Mouse (Mus musculus) liver, embryonic 12.5 days (tissue): ENCODE data around the gene Fads1. TPM values are rescaled to one million over a fixed set of nuclear protein-coding genes. Genes with fewer than 3 reads are reported as not detected.

Experiments used
- ATAC-seq: fragments of 200-750 bp; cut with Nextera tagmentation; 2 replicates; pipeline ENCODE4 v1.8.0; 2017; ENCODE audit warnings: moderate number of reproducible peaks, mild to moderate bottlenecking, moderate library complexity
- H3K27ac ChIP-seq: fragments of 300-500 bp; sonication (generic); 2 replicates; pipeline ENCODE4 v1.5.1; 2016; ENCODE audit warnings: mild to moderate bottlenecking
- H3K27me3 ChIP-seq: fragments of 300-500 bp; sonication (generic); replicated peaks from 2 replicates; pipeline ENCODE4 v1.6.1; 2016; ENCODE audit warnings: mild to moderate bottlenecking, moderate library complexity
- H3K36me3 ChIP-seq: fragments of 300-500 bp; sonication (generic); 2 replicates; pipeline ENCODE4 v1.6.1; 2016; ENCODE audit warnings: mild to moderate bottlenecking, moderate library complexity
- H3K4me1 ChIP-seq: fragments of 300-500 bp; sonication (generic); 2 replicates; pipeline ENCODE4 v1.6.1; 2016
- H3K4me2 ChIP-seq: fragments of 300-500 bp; sonication (generic); 2 replicates; pipeline ENCODE4 v1.6.1; 2016; ENCODE audit warnings: mild to moderate bottlenecking, moderate library complexity
- H3K4me3 ChIP-seq: fragments of 300-500 bp; sonication (generic); 2 replicates; pipeline ENCODE4 v1.5.1; 2016; ENCODE audit warnings: mild to moderate bottlenecking, moderate library complexity
- H3K9ac ChIP-seq: fragments of 300-500 bp; sonication (generic); 2 replicates; pipeline ENCODE4 v1.6.1; 2016; ENCODE audit warnings: mild to moderate bottlenecking, moderate library complexity
- H3K9me3 ChIP-seq: fragments of 300-500 bp; sonication (generic); replicated peaks from 2 replicates; pipeline ENCODE4 v1.6.1; 2016; ENCODE audit warnings: mild to moderate bottlenecking, moderate library complexity
- whole genome bisulfite sequencing: fragments of 180-500 bp; shearing (Covaris S2); methylation state at CpG from one replicate; pipeline ENCODE4 v1.1.7; 2016; ENCODE audit not compliant: insufficient replicate concordance; 5-methylcytosine and 5-hydroxymethylcytosine counted together
- polyA plus RNA-seq: library from polyadenylated mRNA; unstranded; fragments of >200 nt; fragmentation: Nextera tagmentation; extraction: Ambion mirVana; gene quantifications from 2 replicates; pipeline ENCODE4 v1.2.1, GENCODE M21; 2016

The Fads1 gene
- polyA plus RNA-seq, 1 experiment from 2014 or later, result 86.4 TPM

DNA sequence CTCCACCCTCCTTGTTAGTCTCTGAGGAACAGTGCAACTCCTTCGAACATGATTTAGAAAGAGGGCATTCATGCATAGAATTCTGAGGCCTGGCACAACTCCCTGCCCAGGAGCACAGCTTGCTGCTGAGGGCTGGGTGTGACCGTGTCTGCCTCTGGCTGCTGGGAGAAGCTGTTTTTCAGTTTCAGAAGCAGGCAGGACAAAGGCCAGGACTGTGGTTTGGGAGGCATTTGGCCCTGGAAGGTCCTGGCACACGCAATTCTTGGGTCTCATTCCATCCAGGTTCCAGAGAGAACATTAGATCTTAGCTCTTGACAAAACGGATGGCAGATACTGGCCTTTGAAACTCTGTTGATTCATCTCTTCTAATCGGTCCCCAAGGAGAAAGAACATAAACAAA is 12.6 kb downstream of the Fads1 start:
- H3K27me3 ChIP-seq, result no peaks in the 10 kb centered on the region
- H3K9ac ChIP-seq, result no peak overlapping the region
- no peak for ATAC-seq
- peaks cover 100% of the 10 kb centered on the region for H3K36me3 ChIP-seq
- 76% methylated on average over 5 of the region's 5 CpGs for WGBS
- no peak overlapping the region for H3K4me3 ChIP-seq
- peaks cover 34% of the 10 kb centered on the region for H3K4me1 ChIP-seq
- H3K9me3 ChIP-seq, result no peaks in the 10 kb centered on the region
- H3K27ac ChIP-seq, result 0 out of 2 replicates have a peak overlapping the region, but pooled peaks have one; percentile 1
- no peak overlapping the region for H3K4me2 ChIP-seq

DNA sequence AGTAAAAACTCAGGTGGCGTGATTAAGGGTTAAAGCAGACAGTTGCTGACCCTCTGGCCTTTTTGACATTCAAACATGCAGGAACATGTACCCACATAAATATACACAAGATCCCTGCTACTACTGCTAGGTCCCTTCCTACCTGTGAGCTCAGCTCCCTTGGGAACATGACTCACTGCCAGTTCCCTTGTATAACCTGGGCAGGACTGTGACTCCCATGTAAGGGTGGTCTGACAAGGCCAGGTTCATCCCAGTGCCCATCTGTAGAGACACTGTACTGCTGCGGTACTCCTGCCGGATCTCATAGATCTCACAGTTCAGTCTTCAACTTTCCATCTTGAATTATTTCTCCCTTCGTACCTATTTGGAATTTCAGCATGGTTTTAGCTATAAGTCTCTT is 14.4 kb downstream of the Fads1 start:
- Histone ChIP-seq H3K4me3 (no peak overlapping the region), H3K36me3 (peaks cover 100% of the 10 kb centered on the region), H3K27me3 (no peaks in the 10 kb centered on the region), H3K4me1 (peaks cover 38% of the 10 kb centered on the region), H3K9me3 (no peaks in the 10 kb centered on the region), H3K27ac (peak overlapping the region; percentile 1; the same call in 1 of the 2 replicates), H3K9ac (no peak overlapping the region), H3K4me2 (no peak overlapping the region)
- 92% methylated on average over 4 of the region's 4 CpGs for WGBS
- ATAC-seq, result no peak

DNA sequence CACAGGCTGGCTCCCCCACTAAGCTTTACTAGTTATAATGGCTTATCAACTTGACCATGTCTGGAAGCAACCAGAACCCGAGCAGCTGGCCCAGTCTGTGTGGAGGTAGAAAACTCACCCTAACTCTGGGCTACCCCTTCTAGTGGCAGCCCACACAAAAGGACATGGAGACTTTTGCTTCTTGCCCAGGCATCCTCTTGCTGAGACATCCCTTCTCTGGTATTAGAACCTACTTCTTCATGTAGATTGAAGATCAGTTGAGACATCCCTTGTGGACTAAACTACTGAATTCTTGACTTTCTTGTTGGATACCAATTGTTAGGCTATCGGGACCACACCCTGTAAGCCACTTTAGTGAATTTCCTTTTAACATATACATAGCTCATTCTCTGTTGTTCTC is 15.6 kb downstream of the Fads1 start:
- no peak overlapping the region for H3K4me3 ChIP-seq
- H3K36me3 ChIP-seq, result peaks cover 90% of the 10 kb centered on the region
- H3K4me1 ChIP-seq, result peaks cover 45% of the 10 kb centered on the region
- no peak overlapping the region for H3K4me2 ChIP-seq
- no peak for ATAC-seq
- WGBS, result 69% methylated on average over 2 of the region's 2 CpGs
- peak overlapping the region; percentile 37; the same call in 1 of the 2 replicates for H3K27ac ChIP-seq
- no peaks in the 10 kb centered on the region for H3K9me3 ChIP-seq
- H3K27me3 ChIP-seq, result no peaks in the 10 kb centered on the region
- H3K9ac ChIP-seq, result no peak overlapping the region

DNA sequence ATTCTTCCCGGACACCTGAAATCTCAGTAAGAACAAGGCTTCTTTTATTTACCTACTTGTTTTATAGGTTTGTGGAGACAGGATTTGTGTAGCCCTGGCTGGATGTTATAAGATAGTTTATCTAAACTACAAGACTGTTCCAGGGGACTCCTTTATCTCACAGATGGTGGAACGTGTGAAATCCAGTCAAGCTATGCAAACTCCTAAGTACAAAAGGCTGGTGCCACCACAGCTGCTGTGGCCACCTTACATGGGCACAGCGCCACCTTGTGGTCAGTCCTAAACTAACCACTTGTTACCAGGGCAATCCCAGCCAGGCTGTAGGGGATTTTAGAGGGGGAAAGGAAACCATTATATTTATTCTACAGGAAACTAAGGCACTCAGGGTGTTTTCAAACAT is 16.0 kb downstream of the Fads1 start:
- Histone ChIP-seq H3K27ac (peak overlapping the region; percentile 37; the same call in 1 of the 2 replicates), H3K27me3 (no peaks in the 10 kb centered on the region)

DNA sequence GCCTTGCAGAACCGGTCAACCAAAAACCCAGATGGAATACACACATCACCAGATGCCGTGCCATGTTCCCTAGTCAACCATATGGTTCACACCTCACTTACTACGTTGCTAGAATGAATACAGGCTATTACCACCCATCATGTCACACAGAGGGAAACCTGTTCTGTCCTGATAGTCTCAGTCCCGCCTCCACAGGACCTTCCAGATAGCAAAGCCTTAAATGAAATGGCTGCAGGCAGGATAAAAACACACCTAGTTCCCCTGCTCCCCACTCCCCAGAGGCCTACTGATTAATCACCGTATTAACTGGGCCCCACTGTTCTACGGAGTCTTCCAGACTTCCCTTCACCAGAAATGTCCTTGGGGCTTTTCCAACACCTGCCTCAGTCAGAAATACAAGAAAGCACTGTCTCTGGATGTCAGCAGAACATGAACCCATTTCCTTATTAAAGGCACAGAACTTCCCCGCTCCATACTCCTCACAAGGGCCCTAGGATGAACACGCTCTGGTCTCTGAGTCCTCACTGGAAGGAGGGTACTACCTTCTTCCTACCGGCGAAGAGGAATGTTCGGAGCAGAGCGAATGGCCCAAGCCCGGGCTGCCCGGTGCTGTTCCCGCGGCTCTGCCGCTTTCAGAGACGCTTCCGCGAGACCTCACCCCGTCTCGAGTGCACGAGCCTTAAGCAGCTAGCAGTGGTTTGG is 20.6 kb downstream of the Fads1 start:
- ATAC-seq, result peak; percentile 84
- Histone ChIP-seq H3K27me3 (no peaks in the 10 kb centered on the region), H3K4me1 (peaks cover 49% of the 10 kb centered on the region), H3K9ac (peak overlapping the region; percentile 97), H3K27ac (peak overlapping the region; percentile 97), H3K36me3 (peaks cover 67% of the 10 kb centered on the region), H3K4me3 (peak overlapping the region; percentile 97), H3K4me2 (peak overlapping the region; percentile 80), H3K9me3 (no peaks in the 10 kb centered on the region)
- WGBS, result 1% methylated on average over 23 of the region's 23 CpGs

More for the DNA sequence above, 16.0 kb downstream of the Fads1 start:
- H3K4me2 ChIP-seq, result no peak overlapping the region
- H3K4me1 ChIP-seq, result peaks cover 45% of the 10 kb centered on the region
- H3K9ac ChIP-seq, result no peak overlapping the region
- H3K9me3 ChIP-seq, result no peaks in the 10 kb centered on the region
- no peak overlapping the region for H3K4me3 ChIP-seq
- no peak for ATAC-seq
- 28% methylated on average over 3 of the region's 3 CpGs for WGBS
- H3K36me3 ChIP-seq, result peaks cover 86% of the 10 kb centered on the region

DNA sequence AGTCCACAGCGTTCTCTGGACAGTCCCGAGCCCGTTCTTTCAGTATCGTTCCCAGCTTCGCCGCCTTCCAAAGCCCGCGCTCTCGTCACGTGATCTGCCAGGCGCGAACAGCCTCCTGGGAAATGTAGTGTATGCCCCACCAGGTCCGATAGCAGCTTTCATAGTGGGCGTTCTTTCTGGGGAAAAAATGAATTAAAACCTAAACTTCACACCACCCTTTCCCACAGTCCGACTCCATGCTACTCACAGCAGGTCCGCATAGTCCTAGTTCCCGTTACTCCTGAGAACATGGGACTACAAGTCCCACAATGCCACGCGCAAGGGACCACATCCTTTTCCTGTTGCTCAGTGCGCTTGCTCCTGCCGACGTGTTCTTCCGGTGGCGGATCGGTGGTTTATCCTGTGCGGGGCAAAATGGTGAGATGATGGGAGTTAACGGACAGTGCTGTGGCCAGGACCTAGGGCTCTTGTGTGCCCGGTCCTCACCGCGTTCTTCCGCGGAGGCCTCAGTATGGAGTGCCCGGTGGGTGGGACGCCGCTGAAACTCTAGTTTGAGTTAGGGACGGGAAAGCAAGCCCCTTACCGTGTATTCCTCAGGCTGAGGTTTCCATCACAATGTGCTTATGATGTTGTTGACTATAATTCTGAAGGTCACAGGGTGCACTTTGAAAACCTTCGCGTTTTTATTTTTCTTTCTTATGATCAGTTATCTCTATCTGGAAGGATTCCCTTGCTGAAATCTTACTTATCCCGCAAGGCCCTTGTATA is 21.3 kb downstream of the Fads1 start, which contains the start of the genes Tmem258 and Fen1:
Gene Tmem258, plus strand, starts transcription at position 167 of the 768 bp plus-strand sequence.
Gene Fen1, minus strand, starts transcription at position 322 of the 768 bp plus-strand sequence.
- Histone ChIP-seq H3K4me1 (peaks cover 48% of the 10 kb centered on the region), H3K4me3 (peak within 1 kb of the TSS; percentile 97), H3K4me2 (peak within 1 kb of the TSS; percentile 80), H3K36me3 (peaks cover 67% of the 10 kb centered on the region), H3K27ac (peak within 1 kb of the TSS; percentile 97), H3K9me3 (no peaks in the 10 kb centered on the region), H3K9ac (peak within 1 kb of the TSS; percentile 97), H3K27me3 (no peaks in the 10 kb centered on the region)
- ATAC-seq, result peak; percentile 83
- under 1% methylated on average over 40 of the region's 40 CpGs for WGBS

DNA sequence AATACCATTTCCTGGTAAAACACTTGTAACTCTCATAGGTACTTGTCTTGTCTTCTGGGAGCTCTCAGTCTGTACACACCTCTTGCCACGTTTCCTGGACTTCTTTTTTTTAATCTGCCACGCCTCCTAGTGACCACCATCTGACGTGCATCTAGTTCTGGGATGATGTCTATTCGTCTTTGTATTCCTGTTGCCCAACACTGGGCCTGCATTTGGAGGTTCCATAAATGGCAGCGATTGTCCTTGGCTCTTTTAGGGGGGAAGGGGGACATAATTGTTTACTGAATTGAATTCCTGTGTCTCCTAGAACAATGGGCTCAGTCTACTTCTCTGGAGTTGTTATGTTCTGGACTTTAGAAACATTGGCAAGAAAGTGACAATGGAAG is 21.9 kb downstream of the Fads1 start:
- H3K4me2 ChIP-seq, result peak overlapping the region; percentile 80
- H3K4me3 ChIP-seq, result peak overlapping the region; percentile 97
- peaks cover 67% of the 10 kb centered on the region for H3K36me3 ChIP-seq
- ATAC-seq, result no peak
- H3K27ac ChIP-seq, result peak overlapping the region; percentile 97
- peaks cover 42% of the 10 kb centered on the region for H3K4me1 ChIP-seq
- H3K9ac ChIP-seq, result peak overlapping the region; percentile 97
- under 1% methylated on average over 5 of the region's 5 CpGs for WGBS
- H3K9me3 ChIP-seq, result no peaks in the 10 kb centered on the region
- no peaks in the 10 kb centered on the region for H3K27me3 ChIP-seq

DNA sequence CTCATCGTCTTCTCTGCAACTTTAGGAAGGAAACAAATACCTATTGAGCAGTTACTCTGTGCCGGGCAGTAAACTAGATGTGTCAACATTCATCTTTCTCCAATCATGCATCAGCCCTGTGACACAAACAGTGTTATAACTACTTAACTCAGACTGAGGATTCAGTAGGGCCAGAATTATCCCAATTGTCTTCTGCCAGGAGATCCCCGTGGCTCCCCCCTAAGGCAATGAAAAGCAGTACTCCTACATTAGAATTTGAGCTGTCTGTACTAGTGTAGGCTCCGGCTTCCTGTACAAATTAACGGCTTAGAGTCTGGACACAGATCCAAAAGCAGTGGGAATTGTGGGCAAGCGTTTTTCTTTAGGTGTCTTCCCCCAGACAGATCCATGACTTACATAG is 22.4 kb downstream of the Fads1 start:
- peak overlapping the region; percentile 97 for H3K9ac ChIP-seq
- no peaks in the 10 kb centered on the region for H3K9me3 ChIP-seq
- H3K36me3 ChIP-seq, result peaks cover 67% of the 10 kb centered on the region

DNA sequence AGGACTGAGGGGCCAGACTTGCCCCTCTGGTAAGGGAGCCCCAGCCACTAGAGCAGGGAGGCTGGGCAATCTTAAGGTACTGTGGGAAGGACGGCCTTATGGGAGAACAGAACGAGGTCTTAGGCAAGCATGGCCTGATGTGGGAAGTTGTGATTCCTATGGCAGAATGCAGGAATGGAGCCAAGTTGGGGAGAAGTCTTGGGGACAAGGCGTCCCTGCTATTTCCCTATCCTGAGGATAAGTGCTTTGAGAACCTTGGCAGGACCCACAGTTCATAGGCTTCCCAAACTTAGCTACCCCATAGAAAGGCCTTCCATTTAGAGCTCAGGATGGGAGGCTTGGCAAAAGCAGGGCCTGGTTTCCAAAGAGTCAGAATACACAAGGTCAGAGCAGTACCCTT is 26.2 kb downstream of the Fads1 start:
- Histone ChIP-seq H3K4me2 (no peak overlapping the region), H3K9ac (no peak overlapping the region), H3K4me1 (peaks cover 34% of the 10 kb centered on the region), H3K27ac (no peak overlapping the region; the same call in 1 of the 2 replicates), H3K9me3 (no peaks in the 10 kb centered on the region), H3K27me3 (no peaks in the 10 kb centered on the region), H3K36me3 (peaks cover 77% of the 10 kb centered on the region), H3K4me3 (no peak overlapping the region)
- ATAC-seq, result no peak
- 72% methylated on average over 3 of the region's 3 CpGs for WGBS

More for the DNA sequence above, 22.4 kb downstream of the Fads1 start:
- Histone ChIP-seq H3K4me2 (peak overlapping the region; percentile 80), H3K4me3 (peak overlapping the region; percentile 97), H3K27me3 (no peaks in the 10 kb centered on the region), H3K27ac (no peak overlapping the region), H3K4me1 (peaks cover 39% of the 10 kb centered on the region)
- WGBS, result 70% methylated on average over 6 of the region's 6 CpGs
- no peak for ATAC-seq

DNA sequence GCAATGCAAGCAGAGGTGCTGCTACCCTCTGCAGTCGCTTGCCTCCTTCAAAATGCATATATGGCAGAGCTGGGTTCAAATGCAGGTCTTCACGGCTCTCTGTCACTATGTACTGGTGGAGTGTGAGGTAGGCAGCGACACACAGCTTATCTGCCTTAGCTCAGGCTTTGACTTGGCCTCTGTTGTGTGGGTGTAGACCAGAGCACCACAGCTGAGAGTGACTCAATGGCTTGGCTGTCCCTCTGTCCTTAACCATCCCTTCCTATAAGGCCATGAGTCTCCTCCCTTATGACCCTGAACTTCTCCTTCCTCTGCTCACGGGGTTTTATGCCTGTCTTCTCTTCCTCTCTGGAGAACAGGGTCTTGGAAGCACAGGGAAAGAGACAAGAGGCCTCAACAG is 28.2 kb downstream of the Fads1 start:
- no peak for ATAC-seq
- 55% methylated on average over 4 of the region's 4 CpGs for WGBS
- H3K36me3 ChIP-seq, result peaks cover 85% of the 10 kb centered on the region
- H3K27me3 ChIP-seq, result no peaks in the 10 kb centered on the region
- H3K9me3 ChIP-seq, result no peaks in the 10 kb centered on the region
- no peak overlapping the region for H3K9ac ChIP-seq
- H3K4me2 ChIP-seq, result no peak overlapping the region
- H3K4me1 ChIP-seq, result peaks cover 22% of the 10 kb centered on the region
- H3K27ac ChIP-seq, result no peak overlapping the region
- no peak overlapping the region for H3K4me3 ChIP-seq

DNA sequence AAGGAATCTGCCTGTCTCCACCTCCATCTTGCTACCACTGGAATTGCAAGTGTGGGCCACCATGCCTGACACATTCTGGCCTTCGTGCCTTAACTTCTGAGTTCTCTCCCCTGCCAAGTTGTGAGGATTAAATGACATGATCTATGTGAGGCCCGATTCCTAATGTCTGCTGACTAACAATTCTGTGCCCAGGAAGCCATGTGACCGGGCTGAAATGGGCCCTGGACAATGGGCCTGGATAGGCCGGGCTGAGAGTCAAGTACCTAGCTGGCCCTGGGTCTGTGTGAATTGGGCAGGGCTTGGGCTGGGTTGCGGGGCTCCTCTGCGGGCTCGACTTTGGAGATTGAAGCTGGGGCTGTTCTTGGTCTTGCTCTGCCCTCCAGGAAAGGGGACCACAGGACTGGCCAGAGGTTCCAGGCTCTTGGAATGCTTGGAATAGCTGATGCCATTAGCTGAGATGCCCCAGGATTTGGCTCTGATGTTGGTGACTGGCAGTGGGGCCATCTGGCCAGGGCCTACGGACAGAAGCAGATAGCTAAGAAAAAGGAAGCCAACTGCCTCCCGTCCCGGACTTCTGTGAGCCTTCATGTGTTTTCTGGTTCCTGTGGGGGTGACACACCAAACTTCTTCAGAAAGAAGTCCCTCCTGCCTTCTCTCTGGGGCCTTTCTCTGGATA is 31.2 kb downstream of the Fads1 start:
- ATAC-seq, result no peak
- Histone ChIP-seq H3K9me3 (no peaks in the 10 kb centered on the region), H3K4me3 (no peak overlapping the region), H3K9ac (no peak overlapping the region), H3K4me1 (peaks cover 22% of the 10 kb centered on the region), H3K27me3 (no peaks in the 10 kb centered on the region), H3K4me2 (no peak overlapping the region), H3K27ac (no peak overlapping the region), H3K36me3 (peaks cover 69% of the 10 kb centered on the region)
- 72% methylated on average over 10 of the region's 10 CpGs for WGBS
